Mouse (Mus musculus) stomach, postnatal 0 days (tissue): ENCODE measurements at regions not wholly inside any gene's neighbourhood (a gene's known extent, or its start where the extent isn't known, plus 50 kb on each side); places are given as distances from the start of the nearest gene placed in this dataset.

ENCODE experiments used
- CTCF ChIP-seq: IDR thresholded peaks from 2 replicates; pipeline ENCODE4 v1.5.1; 2016; ENCODE audit warnings: antibody characterized with exemption, low read depth, mild to moderate bottlenecking, moderate library complexity
- EP300 ChIP-seq: optimal IDR thresholded peaks from 2 replicates; pipeline ENCODE3; 2016; ENCODE audit warnings: antibody characterized with exemption

GRCm38 (mm10) chr2:84545676-84546075, 69.1 kb upstream of the Tfpi start:
- no peak for TF ChIP-seq CTCF
- TF ChIP-seq EP300 = no peak
